Mouse (Mus musculus): ENCODE measurements around the gene Gm42688.

DNA sequence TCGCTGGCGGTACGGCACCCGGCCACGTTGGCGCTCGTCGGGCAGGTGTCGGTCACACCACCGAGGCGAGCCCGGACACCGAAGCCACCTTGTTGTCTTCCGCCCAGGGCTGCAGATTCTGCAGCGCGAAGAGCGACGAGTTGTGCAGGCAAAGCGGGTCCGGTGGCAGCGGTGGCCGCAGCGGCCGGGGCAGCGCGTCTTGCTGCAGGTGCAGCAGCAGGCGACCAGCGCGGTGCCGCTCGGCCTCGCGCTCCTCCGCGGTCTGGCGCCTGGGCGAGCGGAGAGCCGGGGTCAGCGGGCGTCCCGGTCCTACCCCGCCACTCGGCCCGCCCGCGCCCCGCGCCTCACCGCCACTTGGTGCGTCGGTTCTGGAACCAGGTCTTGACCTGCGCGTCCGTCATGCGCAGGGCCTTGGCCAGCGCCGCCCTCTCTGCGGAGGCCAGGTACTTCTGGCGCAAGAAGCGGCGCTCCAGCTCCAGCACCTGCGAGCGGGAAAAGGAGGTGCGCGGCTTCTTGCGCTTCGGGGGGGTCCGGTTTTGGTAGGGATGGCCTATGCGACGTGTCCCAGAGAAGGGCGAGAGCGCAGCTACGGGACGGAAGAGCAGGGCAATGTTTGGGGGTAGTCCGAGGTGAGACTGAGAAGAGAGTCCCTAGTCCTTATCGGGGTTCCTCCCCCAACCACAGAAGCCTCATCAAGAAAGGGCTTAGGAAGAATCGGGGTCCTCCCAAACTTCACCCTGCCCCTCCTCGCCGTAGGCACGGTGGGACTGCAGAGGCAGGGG is 32.5 kb upstream of the Gm42688 start:
- TF ChIP-seq CTCF (IDR thresholded peaks at IDR 0.05; ENCODE audit: control insufficient read depth, insufficient read depth, insufficient replicate concordance, low read depth, low read length) (no peak), POLR2A (IDR thresholded peaks at IDR 0.05; ENCODE audit: control insufficient read depth, low read depth, low read length) (no peak)
